Mouse (Mus musculus): ENCODE measurements around the gene Slc25a34.

- TF ChIP-seq CTCF (conservative IDR thresholded peaks at IDR 0.05; ENCODE audit: low read length) (no peak), NANOG (IDR thresholded peaks at IDR 0.05; ENCODE audit: borderline replicate concordance, low read length) (no peak), POU5F1 (IDR thresholded peaks at IDR 0.05; ENCODE audit: borderline replicate concordance, low read length) (no peak)
These were observed 3.9 kb upstream of the Slc25a34 start for GRCm38 (mm10) chr4:141627502-141627901.

Measured in E14TG2a.4 (cell line).